Mouse (Mus musculus) kidney, postnatal 4 days (tissue): ENCODE data around the gene Slc41a1.

Experiments used
- DNase-seq, 2 experiments: peaks; one replicate each; pipeline ENCODE4 v3.0.0; 2021; ENCODE audit warnings: mixed read lengths in 2 of 2

Gene Slc41a1

GRCm38 (mm10) chr1:131828297-131829126, 1.2 kb downstream of the Slc41a1 start:
- DNase-seq, result no peak

- no peak for DNase-seq
Measured at GRCm38 (mm10) chr1:131829279-131829678, 2.0 kb downstream of the Slc41a1 start.

GRCm38 (mm10) chr1:131830561-131830960, 3.3 kb downstream of the Slc41a1 start:
- DNase-seq, result no peak

- DNase-seq, result no peak
Measured at GRCm38 (mm10) chr1:131830971-131831641, 3.8 kb downstream of the Slc41a1 start.

- no peak for DNase-seq
Measured at GRCm38 (mm10) chr1:131837035-131837434, 9.7 kb downstream of the Slc41a1 start.

- no peak for DNase-seq
Measured at GRCm38 (mm10) chr1:131838542-131838941, 11.2 kb downstream of the Slc41a1 start.

GRCm38 (mm10) chr1:131839279-131839678, 12.0 kb downstream of the Slc41a1 start:
- DNase-seq, result no peak

- DNase-seq, result no peak
Measured at GRCm38 (mm10) chr1:131842221-131842620, 14.9 kb downstream of the Slc41a1 start.

- DNase-seq, result no peak
Measured at GRCm38 (mm10) chr1:131843758-131844157, 16.5 kb downstream of the Slc41a1 start.

GRCm38 (mm10) chr1:131844883-131845282, 17.6 kb downstream of the Slc41a1 start:
- DNase-seq, result no peak

GRCm38 (mm10) chr1:131846255-131846654, 19.0 kb downstream of the Slc41a1 start:
- DNase-seq, result peak; percentile 66 to 71

- no peak for DNase-seq
Measured at GRCm38 (mm10) chr1:131861811-131862210, 34.5 kb downstream of the Slc41a1 start.

- DNase-seq, result no peak
Measured at GRCm38 (mm10) chr1:131865596-131865995, 38.3 kb downstream of the Slc41a1 start.

GRCm38 (mm10) chr1:131866304-131866999, 39.2 kb downstream of the Slc41a1 start:
- DNase-seq, result no peak

- peak; percentile 94 to 95 for DNase-seq
Measured at GRCm38 (mm10) chr1:131867093-131867945, 40.0 kb downstream of the Slc41a1 start, which contains the start of gene Rab29. Rab29 (plus strand) TSS chr1:131867224.

GRCm38 (mm10) chr1:131867946-131868290, 40.6 kb downstream of the Slc41a1 start:
- peak in 1 of 2 experiments; percentile 45 for DNase-seq

- no peak for DNase-seq
Measured at GRCm38 (mm10) chr1:131869561-131869960, 42.3 kb downstream of the Slc41a1 start.

GRCm38 (mm10) chr1:131872856-131873255, 45.6 kb downstream of the Slc41a1 start:
- no peak for DNase-seq

GRCm38 (mm10) chr1:131879816-131880215, 52.5 kb downstream of the Slc41a1 start:
- DNase-seq, result no peak

GRCm38 (mm10) chr1:131882787-131883186, 55.5 kb downstream of the Slc41a1 start:
- DNase-seq, result peak; percentile 11 to 24

GRCm38 (mm10) chr1:131886173-131886572, 58.9 kb downstream of the Slc41a1 start:
- no peak for DNase-seq

GRCm38 (mm10) chr1:131886641-131887040, 59.3 kb downstream of the Slc41a1 start:
- no peak for DNase-seq
